18 mouse cellular contexts compared by ENCODE assay signal in the genomic region with DNA sequence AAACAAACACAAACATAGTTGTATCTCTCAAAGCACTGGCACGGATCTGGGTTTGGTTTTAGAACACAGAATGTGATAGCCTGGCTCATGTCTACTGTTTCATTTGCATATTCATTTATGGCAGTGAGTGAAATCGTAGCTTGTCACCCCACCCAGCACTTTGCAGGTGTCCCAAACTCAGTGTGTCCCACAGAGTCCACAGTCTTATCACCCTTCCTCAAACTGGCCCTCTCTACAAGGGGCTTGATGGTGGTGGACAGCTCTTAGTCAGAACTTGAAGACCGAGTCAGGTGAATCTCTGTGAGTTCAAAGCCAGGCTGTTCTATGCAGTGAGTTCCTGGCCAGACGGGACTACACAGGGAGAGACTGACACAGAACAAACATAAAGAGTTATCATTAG.
"Had no signal": no experiment of that assay in that cellular context is flagged by ENCODE, and none has a peak within 500 bp of the region (broad histone marks: within the 10 kb centered on the region; RNA-seq: fewer than 3 reads in every experiment).

No protein-coding gene starts in this region.

- H3K27me3 ChIP-seq: midbrain, embryonic 13.5 days; stomach, embryonic 15.5 days had no signal

- H3K27ac ChIP-seq: kidney, postnatal 0 days; left cerebral cortex, adult 2 months; liver, embryonic 13.5 days had no signal

- H3K9me3 ChIP-seq: liver, embryonic 13.5 days; midbrain, embryonic 13.5 days; neural tube, embryonic 13.5 days; stomach, embryonic 15.5 days had no signal

- H3K9ac ChIP-seq: liver, embryonic 13.5 days; midbrain, embryonic 13.5 days; neural tube, embryonic 13.5 days; stomach, embryonic 15.5 days had no signal

- DNase-seq: kidney, adult 2 months; kidney, postnatal 25 days; liver, embryonic 13.5 days; lung, adult 2 months; lung, postnatal 14 days; right cerebral cortex, adult 18-20 months; right cerebral cortex, postnatal 14 days; right cerebral cortex, postnatal 4 days; spleen, adult 18-20 months; thymus, adult 2 months; thymus, postnatal 14 days; thymus, postnatal 4 days had no signal

- ATAC-seq: intestine, postnatal 0 days had no signal

- H3K4me3 ChIP-seq: left cerebral cortex, adult 2 months; liver, embryonic 13.5 days; midbrain, embryonic 13.5 days; neural tube, embryonic 13.5 days; stomach, embryonic 15.5 days had no signal

- H3K4me2 ChIP-seq: liver, embryonic 13.5 days; midbrain, embryonic 13.5 days; neural tube, embryonic 13.5 days; stomach, embryonic 15.5 days had no signal

- H3K36me3 ChIP-seq: liver, embryonic 13.5 days; midbrain, embryonic 13.5 days; neural tube, embryonic 13.5 days; stomach, embryonic 15.5 days had no signal
